Mouse (Mus musculus): ENCODE measurements around the gene Osbpl10. TPM values are rescaled to one million over a fixed set of nuclear protein-coding genes. Genes with fewer than 3 reads are reported as not detected.

Osbpl10 gene
- polyA plus RNA-seq, 1 experiment from 2014 or later = 1.7 TPM

GRCm38 (mm10) chr9:115209737-115210136 is 231.4 kb downstream of the Osbpl10 start:
- Histone ChIP-seq H3K36me3 (no peaks in the 10 kb centered on the region), H3K9me3 (replicated peaks) (no peaks in the 10 kb centered on the region), H3K4me1 (peaks cover 31% of the 10 kb centered on the region), H3K27ac (no peak overlapping the region), H3K4me3 (no peak overlapping the region), H3K27me3 (ENCODE audit: low read depth, poor library complexity, severe bottlenecking) (no peaks in the 10 kb centered on the region)
- WGBS = 91% methylated on average over 7 of the region's 7 CpGs
- no peak for DNase-seq (ENCODE audit: low spot score)

DNA sequence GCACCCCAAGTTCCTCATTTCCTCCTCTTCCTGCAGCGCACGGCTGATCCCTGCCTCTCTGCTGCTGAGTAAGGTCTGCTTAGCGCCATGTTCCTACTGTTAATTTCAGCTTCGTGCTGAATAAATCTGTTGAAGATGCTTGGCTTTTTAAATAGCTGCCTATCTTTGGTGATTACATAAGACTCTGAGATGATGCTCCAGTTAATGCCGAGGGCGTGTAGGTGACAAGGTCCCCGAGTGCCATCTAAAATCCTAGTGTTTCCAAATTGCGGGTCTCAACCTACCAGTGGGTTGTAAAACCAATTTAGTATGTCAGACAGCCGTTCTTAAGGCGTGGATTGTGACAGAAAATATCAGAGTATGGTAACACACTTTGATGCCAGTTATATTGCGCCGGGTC is 232.2 kb downstream of the Osbpl10 start:
- H3K36me3 ChIP-seq = no peaks in the 10 kb centered on the region

DNA sequence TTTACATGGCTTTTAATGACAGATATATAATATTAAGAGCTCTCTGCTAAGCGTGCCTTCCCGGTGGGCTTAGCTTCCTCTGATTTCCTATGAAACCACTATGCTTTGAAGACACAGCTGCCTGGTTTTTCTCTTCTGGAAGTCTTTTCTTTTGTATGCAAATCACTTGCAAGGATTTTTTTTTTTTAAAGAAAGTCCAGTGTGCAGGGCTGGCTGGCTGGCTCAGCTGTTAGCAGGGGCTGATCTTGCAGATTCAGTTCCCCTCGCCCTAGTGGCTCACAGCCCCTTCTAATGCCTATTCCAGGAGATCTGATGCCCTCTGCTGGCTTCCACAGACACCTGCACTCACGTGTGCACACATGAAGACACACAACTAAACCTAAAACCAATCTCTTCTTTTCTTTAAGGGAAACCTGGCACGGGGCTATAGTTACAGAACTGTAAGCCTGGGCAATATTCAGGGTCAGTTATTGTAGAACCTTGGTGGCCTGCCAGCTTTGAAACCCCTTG is 235.4 kb downstream of the Osbpl10 start:
- 86% methylated on average over 5 of the region's 5 CpGs for WGBS
- Histone ChIP-seq H3K36me3 (no peaks in the 10 kb centered on the region), H3K9me3 (replicated peaks) (no peaks in the 10 kb centered on the region), H3K27me3 (ENCODE audit: low read depth, poor library complexity, severe bottlenecking) (no peaks in the 10 kb centered on the region), H3K4me1 (peaks cover 37% of the 10 kb centered on the region), H3K27ac (no peak overlapping the region), H3K4me3 (no peak overlapping the region)
- DNase-seq (ENCODE audit: low spot score) = no peak

More for the DNA sequence above, 232.2 kb downstream of the Osbpl10 start:
- H3K27ac ChIP-seq = no peak overlapping the region
- no peaks in the 10 kb centered on the region for H3K9me3 ChIP-seq (replicated peaks)
- no peak overlapping the region for H3K4me3 ChIP-seq
- H3K27me3 ChIP-seq (ENCODE audit: low read depth, poor library complexity, severe bottlenecking) = no peaks in the 10 kb centered on the region
- 90% methylated on average over 12 of the region's 12 CpGs for WGBS
- DNase-seq (ENCODE audit: low spot score) = no peak
- H3K4me1 ChIP-seq = peaks cover 31% of the 10 kb centered on the region

GRCm38 (mm10) chr9:115214572-115215571 is 236.5 kb downstream of the Osbpl10 start:
- Histone ChIP-seq H3K36me3 (no peaks in the 10 kb centered on the region), H3K9me3 (replicated peaks) (no peaks in the 10 kb centered on the region), H3K27ac (peak overlapping the region; percentile 65), H3K4me3 (no peak overlapping the region), H3K4me1 (peaks cover 31% of the 10 kb centered on the region), H3K27me3 (ENCODE audit: low read depth, poor library complexity, severe bottlenecking) (no peaks in the 10 kb centered on the region)
- no peak for DNase-seq (ENCODE audit: low spot score)
- whole genome bisulfite sequencing = 18% methylated on average over 7 of the region's 7 CpGs

- H3K9me3 ChIP-seq (replicated peaks) = no peaks in the 10 kb centered on the region
- no peaks in the 10 kb centered on the region for H3K36me3 ChIP-seq
- no peaks in the 10 kb centered on the region for H3K27me3 ChIP-seq (ENCODE audit: low read depth, poor library complexity, severe bottlenecking)
- H3K27ac ChIP-seq = peak overlapping the region; percentile 65
- WGBS = 24% methylated on average over 21 of the region's 21 CpGs
- peaks cover 31% of the 10 kb centered on the region for H3K4me1 ChIP-seq
- peak; percentile 66 for DNase-seq (ENCODE audit: low spot score)
- peak overlapping the region; percentile 22 for H3K4me3 ChIP-seq
Observed at GRCm38 (mm10) chr9:115215830-115216701, 237.7 kb downstream of the Osbpl10 start.

- H3K27me3 ChIP-seq (ENCODE audit: low read depth, poor library complexity, severe bottlenecking) = no peaks in the 10 kb centered on the region
- 16% methylated on average over 9 of the region's 9 CpGs for WGBS
- no peak overlapping the region for H3K4me3 ChIP-seq
- no peaks in the 10 kb centered on the region for H3K36me3 ChIP-seq
- no peak overlapping the region for H3K27ac ChIP-seq
- no peaks in the 10 kb centered on the region for H3K9me3 ChIP-seq (replicated peaks)
- peaks cover 31% of the 10 kb centered on the region for H3K4me1 ChIP-seq
- DNase-seq (ENCODE audit: low spot score) = no peak
Observed at GRCm38 (mm10) chr9:115217984-115218383, 239.6 kb downstream of the Osbpl10 start.

GRCm38 (mm10) chr9:115220466-115220865 is 242.1 kb downstream of the Osbpl10 start:
- Histone ChIP-seq H3K4me1 (peaks cover 16% of the 10 kb centered on the region), H3K27me3 (ENCODE audit: low read depth, poor library complexity, severe bottlenecking) (no peaks in the 10 kb centered on the region), H3K27ac (no peak overlapping the region), H3K4me3 (no peak overlapping the region), H3K36me3 (no peaks in the 10 kb centered on the region), H3K9me3 (replicated peaks) (no peaks in the 10 kb centered on the region)
- WGBS = 85% methylated on average over 7 of the region's 7 CpGs
- no peak for DNase-seq (ENCODE audit: low spot score)

DNA sequence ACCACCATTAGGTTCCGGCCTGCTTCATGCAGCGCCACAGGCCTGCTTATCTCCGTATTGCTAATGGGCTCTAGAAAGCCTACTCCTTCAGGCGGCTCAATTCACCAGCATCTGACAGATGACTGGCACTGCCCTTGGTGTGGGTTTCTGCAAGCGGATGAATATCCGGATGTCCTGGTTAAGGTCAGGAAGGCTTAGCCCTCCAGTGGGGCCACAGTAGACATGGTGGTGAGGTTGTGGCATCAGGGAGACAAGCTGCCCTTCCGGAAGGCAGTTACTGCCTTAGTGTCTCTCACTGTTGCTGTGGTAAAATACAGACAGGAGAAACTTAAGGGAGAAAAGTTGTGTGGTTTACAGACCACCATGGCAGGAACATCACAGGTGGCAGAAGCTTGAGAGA is 242.9 kb downstream of the Osbpl10 start:
- peaks cover 9% of the 10 kb centered on the region for H3K4me1 ChIP-seq
- no peak overlapping the region for H3K4me3 ChIP-seq
- no peaks in the 10 kb centered on the region for H3K36me3 ChIP-seq
- H3K27me3 ChIP-seq (ENCODE audit: low read depth, poor library complexity, severe bottlenecking) = no peaks in the 10 kb centered on the region
- no peak for DNase-seq (ENCODE audit: low spot score)
- H3K27ac ChIP-seq = no peak overlapping the region
- no peaks in the 10 kb centered on the region for H3K9me3 ChIP-seq (replicated peaks)
- WGBS = 92% methylated on average over 7 of the region's 7 CpGs

- 75% methylated on average over 7 of the region's 7 CpGs for WGBS
Observed at GRCm38 (mm10) chr9:115224744-115225354, 246.5 kb downstream of the Osbpl10 start.

DNA sequence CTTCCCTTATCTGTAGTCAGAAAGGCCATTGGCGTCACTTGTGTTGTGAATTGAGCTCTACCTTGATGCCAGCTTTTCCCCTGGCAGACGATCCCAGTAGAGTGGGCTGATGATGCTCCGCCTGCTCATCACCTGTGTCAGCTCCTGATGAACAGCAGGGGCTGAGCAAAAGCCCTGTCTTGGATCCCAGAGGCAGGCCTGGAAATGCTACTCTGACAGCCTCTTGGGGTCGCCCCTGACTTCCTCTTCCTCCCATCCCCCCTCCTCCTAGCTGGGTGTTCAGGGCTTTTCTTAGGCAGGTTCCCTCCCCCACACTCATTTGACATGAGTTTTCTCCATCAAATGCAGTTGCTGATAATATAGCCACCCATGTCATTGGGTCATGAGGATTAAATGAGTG is 250.8 kb downstream of the Osbpl10 start:
- 60% methylated on average over 4 of the region's 4 CpGs for WGBS
- Histone ChIP-seq H3K9me3 (replicated peaks) (no peaks in the 10 kb centered on the region), H3K36me3 (no peaks in the 10 kb centered on the region), H3K27me3 (ENCODE audit: low read depth, poor library complexity, severe bottlenecking) (no peaks in the 10 kb centered on the region), H3K4me3 (no peak overlapping the region), H3K27ac (no peak overlapping the region), H3K4me1 (peaks cover 26% of the 10 kb centered on the region)
- no peak for DNase-seq (ENCODE audit: low spot score)

More at GRCm38 (mm10) chr9:115224744-115225354, 246.5 kb downstream of the Osbpl10 start:
- peaks cover 19% of the 10 kb centered on the region for H3K4me1 ChIP-seq
- H3K36me3 ChIP-seq = no peaks in the 10 kb centered on the region
- H3K27ac ChIP-seq = no peak overlapping the region
- H3K27me3 ChIP-seq (ENCODE audit: low read depth, poor library complexity, severe bottlenecking) = no peaks in the 10 kb centered on the region
- no peak for DNase-seq (ENCODE audit: low spot score)
- H3K9me3 ChIP-seq (replicated peaks) = no peaks in the 10 kb centered on the region
- H3K4me3 ChIP-seq = no peak overlapping the region

DNA sequence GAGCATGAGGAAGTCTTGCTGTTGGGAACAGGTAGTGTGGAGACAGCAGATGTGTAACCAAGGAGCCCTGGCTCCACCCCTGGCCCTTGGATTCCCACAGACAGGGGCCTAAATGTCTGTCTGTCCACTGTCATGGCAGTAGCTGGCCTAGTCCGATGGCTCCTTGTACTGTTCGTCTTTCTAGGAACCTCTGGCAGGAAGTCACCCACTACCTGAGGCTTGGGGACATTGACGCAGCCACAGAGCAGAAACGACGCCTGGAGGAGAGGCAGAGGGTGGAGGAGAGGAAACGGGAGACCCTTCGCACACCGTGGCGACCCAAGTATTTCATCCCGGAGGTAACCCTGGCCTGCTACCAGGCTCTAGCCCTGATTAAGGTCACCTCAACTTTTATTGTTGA is 251.3 kb downstream of the Osbpl10 start:
- Histone ChIP-seq H3K9me3 (replicated peaks) (no peaks in the 10 kb centered on the region), H3K27me3 (ENCODE audit: low read depth, poor library complexity, severe bottlenecking) (no peaks in the 10 kb centered on the region), H3K36me3 (no peaks in the 10 kb centered on the region), H3K4me1 (peaks cover 26% of the 10 kb centered on the region), H3K27ac (0 out of 2 replicates have a peak overlapping the region, but pooled peaks have one; percentile 21), H3K4me3 (no peak overlapping the region)
- WGBS = 82% methylated on average over 10 of the region's 10 CpGs
- DNase-seq (ENCODE audit: low spot score) = no peak

DNA sequence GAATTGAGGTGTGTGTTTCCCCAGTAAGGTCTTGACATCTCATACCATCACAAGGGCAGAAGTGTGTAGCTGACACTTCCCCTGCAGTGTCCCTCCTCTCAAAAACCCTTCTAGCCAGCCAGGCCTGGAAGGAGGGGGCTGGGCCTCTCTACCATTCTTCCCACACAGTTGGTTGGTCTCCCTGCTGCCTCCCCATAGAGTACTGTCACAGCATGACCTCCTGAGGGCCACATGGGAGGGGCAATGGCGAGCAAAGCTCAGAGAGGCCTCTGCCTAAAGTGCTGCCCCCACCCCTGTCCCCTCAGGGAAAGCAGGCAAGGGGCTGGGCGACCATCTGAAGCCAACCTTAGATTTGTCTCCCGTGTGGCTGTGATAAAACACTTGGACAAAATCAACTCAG is 251.8 kb downstream of the Osbpl10 start:
- H3K27ac ChIP-seq = 0 out of 2 replicates have a peak overlapping the region, but pooled peaks have one; percentile 21
- H3K4me1 ChIP-seq = peaks cover 26% of the 10 kb centered on the region
- H3K9me3 ChIP-seq (replicated peaks) = no peaks in the 10 kb centered on the region
- H3K27me3 ChIP-seq (ENCODE audit: low read depth, poor library complexity, severe bottlenecking) = no peaks in the 10 kb centered on the region
- no peaks in the 10 kb centered on the region for H3K36me3 ChIP-seq
- H3K4me3 ChIP-seq = no peak overlapping the region
- no peak for DNase-seq (ENCODE audit: low spot score)
- 30% methylated on average over 3 of the region's 3 CpGs for WGBS
